Mouse (Mus musculus) hindbrain, postnatal 0 days (tissue): ENCODE data around the gene Lgsn. TPM values are rescaled to one million over a fixed set of nuclear protein-coding genes. Genes with fewer than 3 reads are reported as not detected.
A peak's percentile ranks its signal among the peaks of the same experiment; 100 is the strongest.

Experiments used
- ATAC-seq: fragments of 200-750 bp; cut with Nextera tagmentation; 2 replicates; pipeline ENCODE4 v1.8.0; 2017; ENCODE audit warnings: mild to moderate bottlenecking, moderate TSS enrichment, moderate library complexity
- DNase-seq: peaks from one replicate; pipeline ENCODE4 v3.0.0-alpha.2; 2015; ENCODE audit warnings: low spot score
- H3K27ac ChIP-seq: fragments of 300-500 bp; sonication (generic); 2 replicates; pipeline ENCODE4 v1.5.1; 2014; ENCODE audit warnings: mild to moderate bottlenecking
- H3K27me3 ChIP-seq: fragments of 300-500 bp; sonication (generic); 2 replicates; pipeline ENCODE4 v1.6.1; 2014; ENCODE audit warnings: low read length, mixed read lengths; ENCODE audit not compliant: insufficient read depth
- H3K36me3 ChIP-seq: fragments of 300-500 bp; sonication (generic); 2 replicates; pipeline ENCODE4 v1.6.1; 2014; ENCODE audit warnings: low read length, mixed read lengths; ENCODE audit not compliant: insufficient read depth
- H3K4me1 ChIP-seq: fragments of 300-500 bp; sonication (generic); 2 replicates; pipeline ENCODE4 v1.6.1; 2014; ENCODE audit warnings: antibody characterized with exemption, low read length, mixed read lengths; ENCODE audit not compliant: insufficient read depth
- H3K4me2 ChIP-seq: fragments of 300-500 bp; sonication (generic); 2 replicates; pipeline ENCODE4 v1.6.1; 2014; ENCODE audit warnings: low read depth, mild to moderate bottlenecking, low read length, moderate library complexity, mixed read lengths
- H3K4me3 ChIP-seq: fragments of 300-500 bp; sonication (generic); 2 replicates; pipeline ENCODE4 v1.5.1; 2014; ENCODE audit warnings: low read length
- H3K9ac ChIP-seq: fragments of 300-500 bp; sonication (generic); replicated peaks from 2 replicates; pipeline ENCODE4 v1.6.1; 2014; ENCODE audit warnings: mild to moderate bottlenecking, low read length, moderate library complexity, mixed read lengths
- H3K9me3 ChIP-seq: fragments of 300-500 bp; sonication (generic); 2 replicates; pipeline ENCODE4 v1.6.1; 2016; ENCODE audit warnings: low read length, mixed read lengths
- CTCF ChIP-seq: IDR thresholded peaks from 2 replicates; pipeline ENCODE4 v1.5.1; 2016; ENCODE audit warnings: antibody characterized with exemption, control low read depth, low read depth
- WGBS: fragments of 180-500 bp; shearing (Covaris S2); extraction: QIAGEN DNeasy Blood & Tissue Kit; methylation state at CpG from one replicate; pipeline ENCODE4 v1.1.7; 2014; 5-methylcytosine and 5-hydroxymethylcytosine counted together
- polyA plus RNA-seq: library from polyadenylated mRNA; unstranded; fragments of >200 nt; fragmentation: Nextera tagmentation; extraction: Ambion mirVana; gene quantifications from 2 replicates; pipeline ENCODE4 v1.2.1, GENCODE M21; 2015
- total RNA-seq: library from RNA; depleted of rRNA; stranded (reverse); fragments of >200 nt; gene quantifications from 2 replicates; pipeline ENCODE4 v1.2.3, GENCODE M21; 2014

Gene Lgsn
- total and polyA plus RNA-seq, 2 experiments from 2014 or later: not detected

DNA sequence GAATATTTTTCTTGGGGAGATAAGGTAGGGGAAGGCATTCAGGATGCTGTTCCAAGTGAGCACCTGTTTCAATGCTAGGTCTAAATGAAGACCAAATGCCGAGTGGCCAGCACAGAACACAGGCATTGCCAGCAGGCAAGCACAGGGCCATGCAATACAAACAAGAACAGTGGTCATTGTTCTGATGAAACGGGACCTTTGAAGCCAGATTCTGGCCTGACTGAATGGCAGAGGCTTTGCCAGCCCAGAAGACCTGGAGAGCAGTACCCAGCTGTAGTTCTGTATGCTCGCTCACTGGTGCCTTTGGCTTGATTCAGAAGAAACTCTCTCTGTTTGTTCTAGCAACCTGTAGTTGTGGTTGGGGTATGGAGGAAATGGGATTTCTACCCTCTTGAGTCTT lies 800 bp upstream of the Lgsn start:
- DNase-seq (no peak), ATAC-seq (no peak)
- Histone ChIP-seq H3K36me3 (no peaks in the 10 kb centered on the region), H3K4me2 (no peak overlapping the region), H3K27ac (no peak overlapping the region), H3K4me1 (no peaks in the 10 kb centered on the region), H3K4me3 (no peak overlapping the region), H3K9me3 (no peaks in the 10 kb centered on the region), H3K27me3 (no peaks in the 10 kb centered on the region), H3K9ac (no peak overlapping the region)
- TF ChIP-seq CTCF: no peak
- 78% methylated on average over 3 of the region's 3 CpGs for WGBS

- H3K9ac ChIP-seq: no peak overlapping the region
- H3K4me3 ChIP-seq: no peak overlapping the region
- peak; percentile 61 for DNase-seq
- H3K36me3 ChIP-seq: no peaks in the 10 kb centered on the region
- no peak overlapping the region for H3K4me2 ChIP-seq
- H3K27me3 ChIP-seq: no peaks in the 10 kb centered on the region
- 10% methylated on average over 1 of the region's 1 CpGs for WGBS
- ATAC-seq: peak; percentile 69; the same call in 1 of the 2 replicates
- H3K4me1 ChIP-seq: no peaks in the 10 kb centered on the region
- H3K9me3 ChIP-seq: no peaks in the 10 kb centered on the region
- no peak overlapping the region for H3K27ac ChIP-seq
- no peak for TF ChIP-seq CTCF
These were observed 2.1 kb downstream of the Lgsn start for GRCm38 (mm10) chr1:31178264-31178663.

DNA sequence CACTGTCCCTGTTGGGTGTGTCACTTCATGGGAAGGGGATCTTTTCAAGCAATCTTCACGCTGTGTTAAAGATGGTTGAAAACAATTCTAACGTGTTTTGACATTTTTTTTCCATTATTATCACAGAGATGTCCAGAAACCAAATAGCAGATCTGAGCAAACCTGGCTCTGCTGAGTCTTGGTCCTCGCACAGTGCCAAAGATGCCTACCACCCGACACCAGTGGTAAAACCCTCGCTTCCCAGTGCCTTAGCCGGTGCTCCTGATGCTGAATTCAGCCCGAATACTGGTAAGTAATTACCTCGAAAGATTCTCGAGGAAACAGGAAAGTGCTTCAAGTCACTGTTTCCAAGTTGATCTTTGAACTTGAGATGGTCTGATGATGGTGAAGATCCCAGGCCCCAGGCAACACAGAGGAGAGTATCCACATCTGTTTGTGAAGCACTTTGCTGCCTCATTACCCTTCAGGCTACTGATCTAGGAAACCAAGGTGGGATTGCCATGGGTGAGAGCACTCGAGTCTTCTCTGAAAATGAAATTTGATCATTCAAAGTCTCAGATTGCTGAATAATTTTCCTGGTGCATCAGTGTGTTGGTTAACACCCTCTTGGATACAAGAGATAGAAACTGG lies 14.2 kb downstream of the Lgsn start:
- Histone ChIP-seq H3K9ac (no peak overlapping the region), H3K4me3 (no peak overlapping the region), H3K36me3 (no peaks in the 10 kb centered on the region), H3K27ac (no peak overlapping the region), H3K4me2 (no peak overlapping the region), H3K9me3 (no peaks in the 10 kb centered on the region), H3K27me3 (no peaks in the 10 kb centered on the region), H3K4me1 (no peaks in the 10 kb centered on the region)
- TF ChIP-seq CTCF: no peak
- 80% methylated on average over 10 of the region's 10 CpGs for WGBS
- DNase-seq: no peak
- ATAC-seq: no peak

- no peak overlapping the region for H3K4me2 ChIP-seq
- no peaks in the 10 kb centered on the region for H3K9me3 ChIP-seq
- H3K36me3 ChIP-seq: no peaks in the 10 kb centered on the region
- no peaks in the 10 kb centered on the region for H3K4me1 ChIP-seq
- WGBS: 66% methylated on average over 1 of the region's 1 CpGs
- no peak overlapping the region for H3K9ac ChIP-seq
- H3K4me3 ChIP-seq: no peak overlapping the region
- no peak for TF ChIP-seq CTCF
- no peak overlapping the region for H3K27ac ChIP-seq
- ATAC-seq (no peak), DNase-seq (no peak)
- no peaks in the 10 kb centered on the region for H3K27me3 ChIP-seq
These were observed 19.4 kb downstream of the Lgsn start for GRCm38 (mm10) chr1:31195633-31196032.

DNA sequence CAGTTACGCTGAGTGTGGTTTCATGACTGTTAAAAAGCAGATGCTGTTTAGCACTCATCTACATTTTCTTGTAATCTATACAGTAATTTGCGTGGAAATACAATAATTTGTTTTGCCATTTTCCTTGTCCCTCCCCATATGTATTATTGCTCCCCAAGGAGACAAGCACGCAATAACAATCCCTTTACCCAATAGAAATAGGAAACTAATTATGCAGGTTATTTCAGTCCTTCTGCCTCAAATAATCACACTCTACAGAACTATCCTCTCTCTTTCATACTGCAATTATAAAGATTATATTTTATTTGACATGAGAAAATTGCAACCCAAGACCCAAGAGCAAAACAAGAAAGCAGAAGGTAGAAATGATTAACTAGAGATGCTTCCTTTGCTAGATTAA lies 20.8 kb downstream of the Lgsn start:
- TF ChIP-seq CTCF: no peak
- Histone ChIP-seq H3K4me1 (no peaks in the 10 kb centered on the region), H3K36me3 (no peaks in the 10 kb centered on the region), H3K9me3 (no peaks in the 10 kb centered on the region), H3K4me3 (no peak overlapping the region), H3K27me3 (no peaks in the 10 kb centered on the region), H3K27ac (no peak overlapping the region), H3K4me2 (no peak overlapping the region), H3K9ac (no peak overlapping the region)
- no peak for DNase-seq
- 80% methylated on average over 3 of the region's 3 CpGs for WGBS
- ATAC-seq: no peak

DNA sequence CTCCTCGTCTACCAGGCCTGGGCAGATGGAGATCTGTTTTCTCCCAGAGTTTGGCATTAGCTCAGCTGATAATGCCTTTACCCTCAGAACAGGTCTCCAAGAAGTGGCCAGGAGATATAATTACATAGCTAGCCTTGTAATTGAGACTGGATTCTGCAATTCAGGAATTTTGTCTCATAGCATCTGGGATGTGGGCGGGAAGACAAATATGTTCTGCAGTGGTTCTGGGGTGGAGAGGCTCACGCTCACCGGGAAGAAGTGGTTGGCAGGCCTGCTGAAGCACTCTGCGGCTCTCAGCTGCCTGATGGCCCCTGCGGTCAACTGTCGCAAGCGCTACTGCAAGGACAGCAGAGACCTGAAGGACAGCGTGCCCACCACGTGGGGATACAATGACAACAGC lies 27.6 kb downstream of the Lgsn start:
- H3K27ac ChIP-seq: no peak overlapping the region
- H3K9me3 ChIP-seq: no peaks in the 10 kb centered on the region
- H3K27me3 ChIP-seq: no peaks in the 10 kb centered on the region
- no peak for DNase-seq
- no peak for TF ChIP-seq CTCF
- H3K4me2 ChIP-seq: no peak overlapping the region
- no peak overlapping the region for H3K9ac ChIP-seq
- no peak for ATAC-seq
- WGBS: 90% methylated on average over 10 of the region's 10 CpGs
- no peaks in the 10 kb centered on the region for H3K36me3 ChIP-seq
- no peak overlapping the region for H3K4me3 ChIP-seq
- H3K4me1 ChIP-seq: no peaks in the 10 kb centered on the region

DNA sequence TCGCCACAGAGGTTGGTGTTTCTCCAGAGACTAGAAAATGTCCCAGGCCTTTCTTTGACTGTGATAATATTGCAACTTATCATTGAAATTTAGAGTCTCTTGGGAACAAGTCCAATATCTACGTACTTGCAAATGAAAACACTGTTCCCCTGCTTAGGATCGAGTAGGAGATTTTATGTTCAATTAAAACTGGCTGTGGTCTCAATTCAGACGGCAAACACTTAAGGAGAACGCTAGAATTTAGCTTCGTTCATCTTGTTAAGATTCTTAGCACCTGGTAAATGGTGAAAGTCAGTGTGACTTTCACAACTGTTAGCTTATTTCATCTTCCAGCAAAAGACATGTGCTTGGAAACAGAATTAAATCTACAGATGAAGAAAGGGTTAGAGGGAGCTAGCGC lies 29.1 kb downstream of the Lgsn start:
- no peak overlapping the region for H3K9ac ChIP-seq
- H3K4me1 ChIP-seq: no peaks in the 10 kb centered on the region
- no peaks in the 10 kb centered on the region for H3K9me3 ChIP-seq
- no peak overlapping the region for H3K4me2 ChIP-seq
- H3K36me3 ChIP-seq: no peaks in the 10 kb centered on the region
- TF ChIP-seq CTCF: no peak
- DNase-seq: no peak
- ATAC-seq: no peak
- no peak overlapping the region for H3K4me3 ChIP-seq
- no peak overlapping the region for H3K27ac ChIP-seq
- no peaks in the 10 kb centered on the region for H3K27me3 ChIP-seq
- 68% methylated on average over 7 of the region's 7 CpGs for WGBS
